Mouse (Mus musculus): ENCODE results near the gene Tmem110.

GRCm38 (mm10) chr14:30825476-30826131 is at the start of gene Tmem110:
- TF ChIP-seq CTCF (conservative IDR thresholded peaks at IDR 0.05; ENCODE audit: insufficient read depth, insufficient read length, low read depth, low read length): peak; percentile 24; the same call in 1 of the 2 replicates
- TF ChIP-seq POLR2A (IDR thresholded peaks at IDR 0.05; ENCODE audit: low read depth, low read length): no peak

Data from kidney, adult 2 months (tissue).